Comparison of ENCODE assay signal across 1 mouse cellular context in the genomic region with DNA sequence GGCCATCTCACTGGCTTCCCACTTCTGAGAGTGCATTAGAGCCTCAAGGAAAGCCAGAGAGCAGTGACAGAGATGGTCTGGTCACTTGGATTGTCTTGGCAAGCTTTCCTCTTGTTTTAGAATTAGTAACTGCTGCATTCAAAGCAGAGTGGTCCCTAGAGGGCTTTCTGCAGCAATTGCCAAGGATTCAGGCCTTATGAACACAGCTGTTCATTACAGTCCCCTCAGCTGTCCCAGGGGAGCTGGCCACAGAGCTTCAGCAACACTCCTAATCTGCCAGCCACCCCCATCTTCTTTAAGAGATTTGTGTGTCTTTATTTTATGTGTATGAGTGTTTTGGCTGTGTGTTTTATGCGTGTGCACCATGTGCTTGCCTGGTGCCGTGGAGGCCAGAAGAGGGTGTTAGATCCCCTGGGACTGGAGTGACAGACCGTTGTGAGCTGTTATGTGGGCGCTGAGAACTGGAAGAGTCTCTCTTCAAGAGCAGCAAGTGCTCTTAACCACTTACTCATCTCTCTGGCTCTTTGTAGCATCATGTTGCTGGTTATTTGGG.
TF ChIP-seq lines count a peak whose summit lies in the region.

No protein-coding gene starts in this region.

TF ChIP-seq in CH12.LX, 34 proteins besides CTCF, POLR2A, EP300 and RAD21 (continued from another document):
- TF ChIP-seq UBTF (IDR thresholded peaks at IDR 0.05; ENCODE audit: low read depth, low read length) (no peak), ZNF384 (IDR thresholded peaks at IDR 0.05; ENCODE audit: low read depth, low read length) (no peak), HCFC1 (IDR thresholded peaks at IDR 0.05; ENCODE audit: low read depth, low read length) (no peak), SIN3A (IDR thresholded peaks at IDR 0.05; ENCODE audit: low read length) (peak; percentile 67; the same call in 1 of the 2 replicates)
